Mouse (Mus musculus): ENCODE data around the gene Zc2hc1c.

GRCm38 (mm10) chr12:85257008-85257639 is 31.3 kb upstream of the Zc2hc1c start:
- no peak for TF ChIP-seq POLR2A (IDR thresholded peaks at IDR 0.05; ENCODE audit: insufficient read depth, low read length)
- TF ChIP-seq CTCF (IDR thresholded peaks at IDR 0.05; ENCODE audit: low read depth, low read length), result no peak
